Mouse (Mus musculus) neural tube, embryonic 10.5 days (tissue): ENCODE data around the gene Rpl38.

Source experiments
- DNase-seq: peaks from one replicate; pipeline ENCODE4 v3.0.0-alpha.2; 2017; ENCODE audit warnings: low spot score; ENCODE audit errors: extremely low spot score

The Rpl38 gene

DNA sequence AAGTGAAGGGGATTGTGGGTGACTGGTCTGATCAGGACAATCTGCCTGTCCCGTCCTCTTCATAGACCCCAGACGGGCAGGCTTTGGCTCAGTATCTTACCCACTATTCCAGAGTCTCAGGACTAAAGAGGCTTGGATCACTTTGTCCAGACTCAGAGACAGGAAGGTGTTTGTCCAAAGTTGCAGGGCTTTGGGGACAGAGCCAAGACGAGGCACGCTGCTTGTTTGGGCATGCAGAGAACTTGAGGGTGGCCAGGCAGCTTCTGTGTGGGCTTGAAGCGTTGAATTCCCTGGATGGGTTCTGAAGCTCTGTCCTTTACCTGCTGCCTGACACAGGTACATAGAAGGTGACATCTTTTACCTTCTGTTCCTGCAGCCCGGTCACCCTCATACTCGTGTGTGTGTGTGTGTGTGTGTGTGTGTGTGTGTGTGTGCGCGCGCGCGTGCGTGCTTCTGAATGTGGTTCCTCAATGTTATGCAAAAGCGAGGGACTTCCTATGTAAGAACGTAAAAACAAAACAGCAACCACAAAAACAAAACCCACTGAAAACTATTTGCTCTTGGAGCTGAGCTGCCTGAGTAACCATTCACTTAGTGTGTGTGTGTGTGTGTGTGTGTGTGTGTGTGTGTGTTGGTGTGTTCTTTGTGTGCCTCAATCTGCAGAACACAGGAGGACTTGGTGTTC is 34.1 kb downstream of the Rpl38 start:
- no peak for DNase-seq

- DNase-seq: no peak
Observed at GRCm38 (mm10) chr11:114702996-114703361, 34.7 kb downstream of the Rpl38 start.

DNA sequence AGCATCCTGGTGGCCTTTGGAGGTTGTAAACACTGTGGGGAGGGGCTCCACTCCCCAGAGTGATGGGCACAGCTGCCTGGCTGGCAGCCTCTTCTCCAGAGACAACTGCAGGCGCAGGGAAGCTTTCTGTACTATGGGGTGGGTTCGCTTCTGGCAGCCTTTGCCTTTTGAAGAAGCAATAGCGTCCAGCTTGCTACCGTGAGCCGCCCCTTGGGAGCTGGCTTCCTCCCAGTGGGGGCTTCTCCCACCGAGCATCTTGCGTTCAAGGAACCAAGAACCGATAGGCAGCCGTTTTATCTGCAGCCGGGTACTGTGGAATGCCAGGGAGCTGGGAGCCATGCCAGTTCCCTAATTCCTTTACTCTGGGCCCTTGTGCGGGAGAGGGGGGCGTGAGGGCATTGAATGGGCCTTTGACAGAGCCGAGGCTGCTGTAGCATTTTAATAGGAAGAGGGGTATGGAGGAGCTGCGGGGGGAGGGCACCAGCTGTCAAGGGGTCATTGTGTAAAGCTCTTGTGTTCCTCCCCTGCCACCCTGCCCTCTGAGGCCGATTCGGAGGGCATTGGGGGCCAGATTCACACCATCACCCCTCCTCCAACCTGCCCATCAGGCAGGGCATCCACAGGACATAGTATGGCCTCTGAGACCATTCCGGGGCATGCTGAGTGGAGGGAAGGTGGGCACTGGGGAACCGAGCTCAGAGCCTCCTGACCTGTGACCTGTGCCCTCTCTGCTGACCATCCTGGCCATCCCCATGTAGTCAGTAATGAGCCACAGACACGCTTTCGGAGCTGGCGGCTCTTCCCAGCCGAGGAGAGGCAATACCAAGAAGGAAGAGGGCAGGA is 36.0 kb downstream of the Rpl38 start:
- no peak for DNase-seq

DNA sequence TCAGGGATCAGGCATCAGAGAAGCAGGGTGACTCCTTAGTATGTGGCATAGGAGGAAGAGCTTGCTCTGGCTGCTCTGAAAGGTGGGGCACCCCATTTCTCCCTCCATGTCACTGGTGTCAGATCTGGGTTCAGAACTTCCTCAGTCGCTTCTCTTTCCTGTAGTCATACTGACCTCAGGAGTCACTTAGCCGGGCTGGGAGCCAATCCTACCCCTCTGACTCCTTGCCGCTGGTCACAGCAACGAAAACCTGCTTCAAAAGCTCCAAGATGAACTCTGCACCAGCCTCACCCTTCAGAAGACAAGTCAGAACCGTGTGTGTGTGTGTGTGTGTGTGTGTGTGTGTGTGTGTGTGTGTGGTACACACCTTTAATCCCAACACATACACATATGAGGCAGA is 38.0 kb downstream of the Rpl38 start:
- DNase-seq: no peak

DNA sequence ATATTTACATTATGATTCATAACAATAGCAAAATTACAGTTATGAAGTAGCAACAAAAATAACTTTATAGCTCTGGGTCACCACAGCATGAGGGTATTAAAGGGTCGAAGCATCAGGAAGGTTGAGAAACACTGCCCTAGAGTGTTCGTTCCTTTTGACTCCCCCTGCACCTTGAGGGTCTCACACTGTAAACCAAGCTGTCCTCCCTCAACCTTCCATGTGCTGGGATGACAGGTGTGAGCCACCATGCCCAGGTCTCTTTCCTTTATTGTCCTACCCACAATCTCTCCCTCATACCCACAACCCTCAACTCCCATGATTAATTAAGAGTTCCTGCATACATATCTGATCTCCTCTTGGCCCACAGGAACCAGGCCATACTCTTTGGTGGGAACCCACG is 43.1 kb downstream of the Rpl38 start:
- no peak for DNase-seq

- no peak for DNase-seq
Observed at GRCm38 (mm10) chr11:114711861-114712260, 43.5 kb downstream of the Rpl38 start.

GRCm38 (mm10) chr11:114714526-114714925 is 46.2 kb downstream of the Rpl38 start:
- DNase-seq: no peak

GRCm38 (mm10) chr11:114715531-114715930 is 47.2 kb downstream of the Rpl38 start:
- DNase-seq: no peak

- DNase-seq: no peak
Observed at GRCm38 (mm10) chr11:114720535-114720934, 52.2 kb downstream of the Rpl38 start.
